Mouse (Mus musculus) testis, adult 2 months (tissue): ENCODE data around the gene Supt3.

Source experiments
- CTCF ChIP-seq: fragments of 200-500 bp; IDR thresholded peaks from 2 replicates; pipeline ENCODE4 v1.5.1; 2012; ENCODE audit warnings: low read depth, mild to moderate bottlenecking, inconsistent platforms, low read length, moderate library complexity; ENCODE audit not compliant: control insufficient read depth, insufficient read depth, insufficient replicate concordance
- POLR2A ChIP-seq: fragments of 200-500 bp; IDR thresholded peaks from 2 replicates; pipeline ENCODE4 v1.6.1; 2012; ENCODE audit warnings: low read depth, mild to moderate bottlenecking, inconsistent platforms, low read length, moderate library complexity; ENCODE audit not compliant: control insufficient read depth

DNA sequence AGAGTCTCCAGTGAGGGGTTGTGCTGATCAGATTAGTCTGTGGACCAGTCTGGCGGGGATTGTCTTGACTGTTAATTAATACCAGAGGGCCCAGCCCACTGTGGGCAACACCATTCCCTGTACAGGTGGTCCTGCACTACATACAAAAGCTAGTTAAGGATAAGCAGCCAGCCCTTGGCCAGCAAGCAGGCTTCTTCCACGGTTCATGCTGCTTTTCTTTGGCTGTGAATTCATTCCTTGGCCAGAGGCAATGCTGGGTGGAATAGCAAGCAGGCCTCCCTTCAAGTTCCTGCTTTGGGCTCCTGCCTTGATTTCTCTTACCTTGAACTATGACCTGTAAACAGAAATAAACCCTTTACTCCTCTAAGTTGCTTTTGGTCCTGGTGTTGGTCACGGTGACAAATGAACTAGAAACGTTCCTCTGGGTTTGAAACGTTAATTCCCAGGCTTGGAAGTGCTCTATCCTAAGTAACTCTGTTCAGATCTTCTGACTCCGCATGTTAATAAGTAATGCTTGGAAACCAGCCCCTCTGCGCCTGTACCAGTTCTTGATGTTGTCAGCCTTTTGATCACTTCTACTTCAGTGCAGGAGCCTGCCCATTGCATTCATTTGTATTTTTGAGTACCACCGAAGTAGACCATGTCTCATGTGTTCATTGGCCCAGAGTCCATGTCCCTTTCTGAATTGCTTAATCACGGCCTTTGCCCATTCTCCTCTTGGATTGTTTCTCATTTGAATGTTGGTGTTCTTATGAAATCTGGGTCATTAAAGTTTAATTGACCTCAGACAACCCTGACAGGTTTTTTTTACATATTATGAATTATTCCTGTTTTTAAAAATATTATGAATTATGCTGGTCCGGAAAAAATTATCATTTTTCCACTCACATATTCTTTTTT lies 356.8 kb downstream of the Supt3 start:
- TF ChIP-seq CTCF (no peak), POLR2A (no peak)
